In genomic region chr10:117675096-117676035, GRCm38 (mm10) we compare ENCODE assay signal across 8 mouse cellular contexts. TPM values are rescaled to one million over a fixed set of nuclear protein-coding genes. Genes with fewer than 3 reads are reported as not detected.
DNase-seq lines count a peak whose midpoint lies in the region; ATAC-seq lines count a peak whose summit lies in the region.

No protein-coding gene starts in this region.

- H3K9ac ChIP-seq in hindbrain, embryonic 16.5 days (ENCODE audit: low read depth, low read length): peak overlapping the region; percentile 60

- peak; percentile 96 for DNase-seq in adipocyte (ENCODE audit: low spot score)
- DNase-seq in cerebellum, postnatal 36 days: peak; percentile 84
- DNase-seq in gastrocnemius, adult 18-20 months (ENCODE audit: low spot score): peak; percentile 34
- peak; percentile 81 to 83 for DNase-seq in layer of hippocampus, postnatal 36 days
- DNase-seq in lung, postnatal 4 days: peak; percentile 48 to 57
- DNase-seq in right cerebral cortex, postnatal 10 days (ENCODE audit: low spot score in 2 of 2): peak; percentile 94 to 97
- no peak for DNase-seq in urinary bladder, adult 2 months (ENCODE audit: low spot score)

- ATAC-seq in hindbrain, embryonic 16.5 days: peak; percentile 77

- peak overlapping the region; percentile 80 for H3K27ac ChIP-seq in hindbrain, embryonic 16.5 days (ENCODE audit: low read depth, low read length)

- H3K27me3 ChIP-seq in hindbrain, embryonic 16.5 days (replicated peaks; ENCODE audit: control insufficient read depth, insufficient read depth, low read length): no peaks in the 10 kb centered on the region

- 31% methylated on average over 20 of the region's 20 CpGs for WGBS in hindbrain, embryonic 16.5 days

- H3K4me2 ChIP-seq in hindbrain, embryonic 16.5 days (ENCODE audit: low read length): peak overlapping the region; percentile 74

- no peaks in the 10 kb centered on the region for H3K36me3 ChIP-seq in hindbrain, embryonic 16.5 days (ENCODE audit: control insufficient read depth, insufficient read depth, low read length)

- H3K4me1 ChIP-seq in hindbrain, embryonic 16.5 days (ENCODE audit: control insufficient read depth, insufficient read depth, low read depth, low read length): peaks cover 2% of the 10 kb centered on the region; the same call in 1 of the 2 replicates

- peak overlapping the region; percentile 43 for H3K4me3 ChIP-seq in hindbrain, embryonic 16.5 days (ENCODE audit: low read length)

- H3K9me3 ChIP-seq in hindbrain, embryonic 16.5 days (ENCODE audit: control insufficient read depth, low read length): no peaks in the 10 kb centered on the region

RNA-seq across cellular contexts. Expression of gene Mdm2, which starts 35.2 kb away (rescaled TPM):
- 10 to 100 TPM; 45.7 to 50.2 TPM for total RNA-seq in gastrocnemius, adult 18-20 months (2021)
- polyA plus RNA-seq in hindbrain, embryonic 16.5 days (2015; fragmentation: Nextera tagmentation; extraction: Ambion mirVana): 40.0 and 50.1 TPM in 2 replicates
- total RNA-seq in layer of hippocampus, postnatal 36 days (2021): 10 to 100 TPM; 59.2 to 71.3 TPM
- polyA plus RNA-seq in urinary bladder, adult 2 months (2012; rRNA removed): 65.3 and 70.2 TPM in 2 replicates

RNA-seq across cellular contexts. Expression of gene Cpm, which starts 46.1 kb away (rescaled TPM):
- total RNA-seq in gastrocnemius, adult 18-20 months (2021): 1 to 10 TPM; 2.5 to 2.9 TPM
- polyA plus RNA-seq in hindbrain, embryonic 16.5 days (2015; fragmentation: Nextera tagmentation; extraction: Ambion mirVana): 2.7 and 3.9 TPM in 2 replicates
- total RNA-seq in layer of hippocampus, postnatal 36 days (2021): 1 to 10 TPM; 9.1 to 9.4 TPM
- 3.8 and 4.1 TPM in 2 replicates for polyA plus RNA-seq in urinary bladder, adult 2 months (2012; rRNA removed)
